8 mouse cellular contexts compared by ENCODE assay signal in genomic region chr17:28575244-28576125, GRCm38 (mm10). TPM values are rescaled to one million over a fixed set of nuclear protein-coding genes. Genes with fewer than 3 reads are reported as not detected.
DNase-seq lines count a peak whose midpoint lies in the region; ATAC-seq and TF ChIP-seq lines count a peak whose summit lies in the region.

Gene Lhfpl5 (plus strand): TSS chr17:28575641.

- no peak; the same call in 1 of the 2 replicates for TF ChIP-seq CTCF in stomach, postnatal 0 days (IDR thresholded peaks at IDR 0.05; ENCODE audit: low read depth)

- H3K9me3 ChIP-seq in forebrain, embryonic 13.5 days (replicated peaks) = no peaks in the 10 kb centered on the region
- H3K9me3 ChIP-seq in intestine, embryonic 15.5 days = no peaks in the 10 kb centered on the region
- H3K9me3 ChIP-seq in stomach, postnatal 0 days (ENCODE audit: control insufficient read depth, low read length) = no peaks in the 10 kb centered on the region

- peak within 1 kb of the TSS; percentile 47 for H3K9ac ChIP-seq in forebrain, embryonic 13.5 days
- H3K9ac ChIP-seq in intestine, embryonic 15.5 days = no peak within 1 kb of the TSS
- no peak within 1 kb of the TSS for H3K9ac ChIP-seq in stomach, postnatal 0 days (ENCODE audit: low read length)

- H3K27me3 ChIP-seq in forebrain, embryonic 13.5 days = 0 out of 2 replicates have a peak, but pooled peaks cover 3% of the 10 kb centered on the region
- H3K27me3 ChIP-seq in intestine, embryonic 15.5 days (replicated peaks) = no peaks in the 10 kb centered on the region
- H3K27me3 ChIP-seq in stomach, postnatal 0 days (ENCODE audit: control insufficient read depth, insufficient read depth, low read length) = no peaks in the 10 kb centered on the region

- peak within 1 kb of the TSS; percentile 64 for H3K4me2 ChIP-seq in forebrain, embryonic 13.5 days
- peak within 1 kb of the TSS; percentile 75 for H3K4me2 ChIP-seq in intestine, embryonic 15.5 days (replicated peaks)
- peak within 1 kb of the TSS; percentile 40 for H3K4me2 ChIP-seq in stomach, postnatal 0 days (replicated peaks; ENCODE audit: low read depth)

- peak; percentile 19 for DNase-seq in spleen, adult 12 weeks (ENCODE audit: low spot score)
- DNase-seq in spleen, adult 18-20 months = no peak
- DNase-seq in c-Kit-positive CD71-positive TER-119-negative erythroid progenitor cells, embryonic 14.5 days (ENCODE audit: low read depth) = peak; percentile 45
- peak; percentile 64 for DNase-seq in stomach, postnatal 0 days (ENCODE audit: low spot score)
- DNase-seq in right cerebral cortex, postnatal 36 days (ENCODE audit: low spot score in 2 of 2) = no peak

- H3K4me1 ChIP-seq in forebrain, embryonic 13.5 days = peaks cover 8% of the 10 kb centered on the region
- H3K4me1 ChIP-seq in intestine, embryonic 15.5 days (replicated peaks) = peaks cover 11% of the 10 kb centered on the region
- H3K4me1 ChIP-seq in stomach, postnatal 0 days (replicated peaks; ENCODE audit: control insufficient read depth, insufficient read depth) = no peaks in the 10 kb centered on the region

- peak within 1 kb of the TSS; percentile 39 for H3K4me3 ChIP-seq in forebrain, embryonic 13.5 days
- peak within 1 kb of the TSS; percentile 30 for H3K4me3 ChIP-seq in intestine, embryonic 15.5 days (replicated peaks)
- H3K4me3 ChIP-seq in stomach, postnatal 0 days (ENCODE audit: low read depth, low read length) = 0 out of 2 replicates have a peak within 1 kb of the TSS, but pooled peaks have one; percentile 10

- no peaks in the 10 kb centered on the region for H3K36me3 ChIP-seq in forebrain, embryonic 13.5 days (ENCODE audit: poor library complexity, severe bottlenecking)
- H3K36me3 ChIP-seq in intestine, embryonic 15.5 days = no peaks in the 10 kb centered on the region
- H3K36me3 ChIP-seq in stomach, postnatal 0 days (ENCODE audit: control insufficient read depth, insufficient read depth, low read length) = no peaks in the 10 kb centered on the region

- WGBS in forebrain, embryonic 13.5 days = 14% methylated on average over 50 of the region's 50 CpGs
- WGBS in intestine, embryonic 15.5 days = 11% methylated on average over 50 of the region's 50 CpGs
- 16% methylated on average over 49 of the region's 50 CpGs for WGBS in stomach, postnatal 0 days

- H3K27ac ChIP-seq in forebrain, embryonic 13.5 days = no peak within 1 kb of the TSS; the same call in 1 of the 2 replicates
- no peak within 1 kb of the TSS for H3K27ac ChIP-seq in intestine, embryonic 15.5 days
- H3K27ac ChIP-seq in stomach, postnatal 0 days (replicated peaks) = no peak within 1 kb of the TSS

- ATAC-seq in forebrain, embryonic 13.5 days = peak; percentile 84
- peak; percentile 90 for ATAC-seq in intestine, embryonic 15.5 days
- ATAC-seq in megakaryocyte-erythroid progenitor cell, adult 5-6 weeks (replicated peaks; ENCODE audit: low FRiP score, low TSS enrichment, poor library complexity, severe bottlenecking) = peak; percentile 68
- ATAC-seq in stomach, postnatal 0 days (ENCODE audit: low FRiP score, low TSS enrichment) = peak; percentile 58; the same call in 1 of the 2 replicates

- no peak for TF ChIP-seq EP300 in stomach, postnatal 0 days (optimal IDR thresholded peaks at IDR 0.05)

RNA-seq across cellular contexts. Expression of gene Lhfpl5, which starts in this region (rescaled TPM):
- 2.8 and 2.9 TPM in 2 replicates for polyA plus RNA-seq in forebrain, embryonic 13.5 days (2015; fragmentation: Nextera tagmentation; extraction: Ambion mirVana)
- polyA plus RNA-seq in intestine, embryonic 15.5 days (2015; fragmentation: Nextera tagmentation; extraction: Ambion mirVana) = 1.3 and 1.8 TPM in 2 replicates
- not detected in 2 replicates for total RNA-seq in megakaryocyte-erythroid progenitor cell, adult 5-6 weeks (2014; fragmentation: Nextera tagmentation)
- not detected in 2 replicates for total RNA-seq in megakaryocyte-erythroid progenitor cell, adult 5-6 weeks (2017)
- 0.98 and 1.2 TPM in 2 replicates for polyA plus RNA-seq in stomach, postnatal 0 days (2015; fragmentation: Nextera tagmentation; extraction: Ambion mirVana)

Comparison
In these comparisons a context has a peak if more than half of its experiments do, and no peak if none do; other contexts are left out.
1. DNase-seq: peak in spleen, adult 12 weeks (single experiment), c-Kit-positive CD71-positive TER-119-negative erythroid progenitor cells, embryonic 14.5 days (single experiment) and stomach, postnatal 0 days (single experiment); none in spleen, adult 18-20 months (0 of 2) and right cerebral cortex, postnatal 36 days (0 of 2).
2. Peak in ATAC-seq in megakaryocyte-erythroid progenitor cell, adult 5-6 weeks; RNA of the gene not detected or under 1 TPM.
3. Peak in every context shown above with its lines, with median percentiles within 50 percentile points of each other: ATAC-seq, H3K4me2 ChIP-seq and H3K4me3 ChIP-seq.